Mouse (Mus musculus) activated CD4-positive, CD25-positive, alpha-beta regulatory T cell (primary cell): ENCODE results near the gene Sash1. TPM values are rescaled to one million over a fixed set of nuclear protein-coding genes. Genes with fewer than 3 reads are reported as not detected.

Experiments used
- polyA plus RNA-seq, 2 experiments: library from polyadenylated mRNA; unstranded; fragments of 100-300 nt; shearing (Covaris generic); gene quantifications; one replicate each; pipeline ENCODE4 v1.2.1; 2017

Gene Sash1
- under 1 TPM in 1 of 2 experiments, not detected in 1; 0.17 TPM for polyA plus RNA-seq

GRCm38 (mm10) chr10:8885630-8886527 lies at the start of gene Sash1:
Sash1 (minus strand) TSS chr10:8886070.

